Mouse (Mus musculus): ENCODE measurements around the gene 1700022I11Rik.

The 1700022I11Rik gene

DNA sequence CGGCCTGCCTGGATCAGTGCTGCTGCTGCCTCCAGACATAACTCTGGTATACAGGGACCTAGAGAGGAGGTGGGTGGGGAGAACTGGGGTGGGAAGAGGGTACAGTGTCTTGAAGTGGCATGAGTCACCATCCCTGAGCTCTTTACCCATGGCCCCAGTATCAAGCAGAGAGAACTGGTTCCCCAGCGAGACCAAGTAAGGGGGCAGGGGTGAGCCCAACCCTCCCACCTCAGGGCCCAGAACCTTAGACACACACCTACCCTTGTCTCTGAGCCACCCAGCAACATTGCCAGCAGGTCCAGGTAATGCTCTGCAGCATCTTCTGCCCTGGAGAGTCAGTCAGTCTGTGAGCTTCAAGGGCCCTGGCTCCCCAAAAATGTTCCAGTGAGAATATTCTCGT, 35.5 kb downstream of the 1700022I11Rik start:
- no peak for DNase-seq

DNA sequence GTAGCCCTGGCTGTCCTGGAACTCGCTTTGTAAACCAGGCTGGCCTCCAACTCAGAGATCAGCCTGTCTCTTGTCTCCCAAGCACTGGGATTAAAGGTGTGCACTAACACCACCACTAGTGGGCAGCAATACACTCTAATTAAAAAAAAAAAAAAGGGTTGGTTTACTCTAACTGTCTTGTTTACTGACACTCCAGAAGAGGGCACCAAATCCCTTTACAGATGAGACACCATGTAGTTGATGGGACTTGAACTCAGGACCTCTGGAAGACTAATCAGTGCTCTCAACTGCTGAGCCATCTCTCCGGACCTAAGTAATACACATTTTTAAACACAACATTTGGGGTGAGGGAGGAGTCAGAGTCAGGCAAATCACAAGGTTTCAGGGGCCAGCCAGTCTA, 36.4 kb downstream of the 1700022I11Rik start:
- DNase-seq: peak in 1 of 2 experiments; percentile 46

DNA sequence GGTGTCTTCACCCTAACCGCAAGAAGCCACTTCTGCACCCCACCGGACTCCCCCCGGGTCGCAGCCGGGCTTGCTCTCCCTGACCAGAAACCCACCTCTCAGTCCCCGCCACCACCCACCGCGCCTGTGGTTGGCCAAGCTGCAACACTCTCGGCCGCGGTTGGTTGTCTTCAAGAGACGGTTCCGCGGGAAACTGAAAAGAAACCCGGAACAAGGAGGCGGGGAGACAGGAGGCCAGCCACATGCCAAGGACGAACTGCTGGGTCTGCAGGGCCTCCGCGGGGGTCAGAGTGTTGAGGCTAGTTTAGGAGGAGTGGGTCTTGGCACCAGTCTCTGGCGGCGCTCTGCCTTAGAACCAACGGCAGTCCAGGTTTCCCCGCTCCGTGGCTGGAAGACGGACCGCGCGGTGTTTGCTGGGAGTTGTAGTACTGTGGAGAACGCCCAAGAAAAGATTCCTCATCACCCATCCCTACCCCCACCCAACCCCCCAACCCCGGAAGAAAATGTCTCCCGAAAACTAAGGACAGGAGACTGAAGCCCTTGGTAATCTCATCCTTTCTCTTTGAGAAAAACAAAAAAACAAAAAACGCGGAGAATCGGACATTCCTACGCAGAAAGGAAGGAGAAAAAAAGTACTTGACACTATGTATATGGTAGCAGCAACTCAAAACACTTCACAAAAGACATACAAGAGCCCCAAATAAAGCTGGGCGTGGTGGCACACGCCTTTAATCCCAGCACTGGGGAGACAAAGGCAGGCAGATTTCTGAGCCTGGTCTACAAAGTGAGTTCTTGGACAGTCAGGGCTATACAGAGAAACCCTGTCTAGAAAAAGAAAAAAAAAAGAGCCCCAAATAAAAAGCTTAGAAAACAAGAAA, 41.0 kb downstream of the 1700022I11Rik start, which contains the start of gene Fancg:
Fancg (minus strand) TSS at position 346 of the 878 bp plus-strand sequence.
- peak; percentile 85 to 86 for DNase-seq

DNA sequence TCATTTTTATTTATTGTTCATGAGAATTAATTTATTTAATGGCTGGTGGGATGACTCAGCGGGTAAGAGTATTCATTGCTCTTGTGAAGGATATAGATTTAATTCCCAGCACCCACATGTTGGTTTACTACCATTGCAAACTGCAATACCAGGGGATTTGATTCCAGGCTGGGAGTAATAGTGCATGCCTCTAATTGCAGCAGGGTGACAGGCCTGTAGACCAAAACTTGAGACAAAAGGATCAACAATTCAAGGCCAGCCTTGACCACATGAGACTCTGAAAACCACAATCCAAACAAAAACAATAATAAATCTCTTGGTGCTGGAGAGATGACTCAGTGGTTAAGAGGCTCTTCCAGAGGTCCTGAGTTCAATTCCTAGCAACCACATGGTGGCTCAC, 42.7 kb downstream of the 1700022I11Rik start:
- DNase-seq: no peak

DNA sequence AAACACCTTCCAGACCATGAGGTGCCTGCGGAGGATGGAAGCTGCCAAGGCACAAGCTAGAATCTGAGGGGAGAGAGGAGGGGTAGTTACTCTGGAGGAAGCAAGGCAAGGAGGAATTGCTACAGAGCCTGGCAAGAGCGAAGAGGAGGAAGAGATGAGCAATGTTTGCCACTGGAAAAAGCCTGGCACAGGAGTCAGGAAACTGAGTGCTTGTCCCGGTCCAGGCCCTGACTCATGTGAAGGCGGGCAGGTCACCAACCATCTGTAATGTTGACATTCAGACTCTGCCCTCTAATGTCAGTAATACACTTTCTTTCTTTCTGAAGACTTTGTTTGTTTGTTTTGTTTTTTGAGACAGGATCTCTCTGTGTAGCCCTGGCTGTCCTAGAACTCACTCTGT, 48.8 kb downstream of the 1700022I11Rik start:
- no peak for DNase-seq

DNA sequence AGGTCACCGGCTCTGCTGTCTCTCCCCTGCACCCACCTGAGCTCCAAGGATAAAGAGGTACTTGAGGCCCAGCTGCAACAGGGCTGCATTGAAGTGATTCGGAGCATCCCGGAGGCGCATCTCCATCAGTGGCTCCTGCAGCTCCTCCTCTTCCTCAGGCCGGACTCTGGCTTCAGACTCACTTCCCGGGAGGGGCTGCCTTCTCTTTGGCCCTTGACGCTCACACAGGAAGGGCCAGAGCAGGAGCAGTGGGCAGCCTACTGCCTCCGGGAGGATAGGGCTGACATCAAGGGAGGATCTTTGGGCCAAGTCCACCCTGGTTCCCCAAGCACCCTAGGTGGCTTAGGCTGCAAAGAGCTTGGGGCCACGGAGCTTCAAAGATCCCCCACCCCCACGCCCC, 49.8 kb downstream of the 1700022I11Rik start:
- DNase-seq: no peak

DNA sequence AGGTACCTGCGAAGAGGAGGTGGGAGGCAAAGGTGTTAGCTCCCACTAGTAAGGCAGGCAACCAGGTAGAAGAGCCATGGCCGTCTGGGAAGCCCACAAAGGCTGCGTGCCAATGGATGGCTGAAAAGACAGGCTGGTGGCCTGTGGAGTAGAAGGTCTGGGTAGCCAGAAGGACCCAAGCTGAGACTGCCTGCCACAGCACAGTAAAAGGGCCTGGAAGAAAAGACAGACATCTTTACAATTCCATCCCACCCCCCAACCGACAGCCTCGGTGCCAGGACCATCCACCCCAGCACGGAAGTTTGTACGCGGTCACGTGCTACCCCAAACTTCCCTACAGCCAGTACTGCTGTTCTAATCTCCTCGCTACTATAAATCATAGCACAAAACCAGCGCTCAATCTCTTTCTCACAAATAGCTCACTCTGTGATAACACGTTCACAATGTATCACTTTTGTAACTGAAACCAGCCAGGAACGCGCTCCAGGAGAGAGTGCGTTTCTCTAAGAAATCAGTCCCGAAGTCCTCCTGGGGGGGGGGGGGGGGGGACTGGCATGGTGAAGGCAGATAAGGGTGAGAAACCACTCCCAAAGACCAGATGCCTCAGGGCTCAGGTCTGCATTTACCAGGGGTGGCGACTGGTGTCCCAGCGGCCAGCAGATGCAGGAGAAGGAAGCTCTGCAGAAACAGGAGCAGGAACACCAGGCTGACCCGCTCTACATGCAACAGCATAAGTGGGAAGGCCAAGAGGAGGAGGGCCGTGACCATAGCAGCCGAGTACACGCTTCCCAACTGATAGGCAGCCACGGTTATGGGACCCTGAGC, 50.4 kb downstream of the 1700022I11Rik start:
- no peak for DNase-seq

DNA sequence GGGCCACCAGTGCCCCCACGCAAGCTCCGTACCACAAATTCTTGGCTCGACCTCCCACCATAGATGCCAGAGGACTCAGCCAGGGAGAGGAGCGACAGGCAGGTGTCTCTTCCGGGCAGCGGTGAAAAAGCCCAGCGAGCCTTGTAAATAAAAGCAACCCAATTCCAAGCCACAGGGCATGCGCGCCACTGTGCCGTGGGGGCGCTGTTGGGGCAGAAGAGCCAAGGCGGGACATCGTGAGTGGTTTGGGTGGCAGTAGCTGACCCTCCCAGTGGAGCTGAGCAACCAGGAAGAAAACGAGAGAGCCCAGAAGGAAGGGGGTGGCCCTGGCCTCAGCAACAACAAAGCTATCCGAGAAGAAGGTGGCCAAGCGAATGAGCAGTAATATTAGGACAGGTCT, 51.5 kb downstream of the 1700022I11Rik start:
- DNase-seq: no peak

DNA sequence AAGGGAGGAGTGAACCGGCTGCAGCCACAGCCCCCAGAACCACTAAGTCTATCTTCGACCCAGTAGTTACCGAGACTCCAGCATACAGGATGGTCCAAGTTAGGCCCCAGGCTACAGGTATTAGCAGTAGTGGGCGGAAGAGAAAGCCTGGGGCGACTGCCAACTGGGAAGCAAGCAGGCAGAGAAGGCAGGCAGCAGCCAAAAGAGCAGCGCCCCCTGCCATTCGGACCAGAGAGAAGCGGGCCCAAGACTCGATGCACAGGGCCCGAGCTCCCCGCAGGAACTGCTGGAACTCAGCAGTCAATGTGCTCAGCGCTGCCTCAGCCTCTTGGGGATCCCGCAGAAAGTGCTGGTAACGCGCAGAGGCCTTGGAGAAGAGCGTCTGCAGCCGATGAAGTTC, 51.9 kb downstream of the 1700022I11Rik start:
- no peak for DNase-seq

DNA sequence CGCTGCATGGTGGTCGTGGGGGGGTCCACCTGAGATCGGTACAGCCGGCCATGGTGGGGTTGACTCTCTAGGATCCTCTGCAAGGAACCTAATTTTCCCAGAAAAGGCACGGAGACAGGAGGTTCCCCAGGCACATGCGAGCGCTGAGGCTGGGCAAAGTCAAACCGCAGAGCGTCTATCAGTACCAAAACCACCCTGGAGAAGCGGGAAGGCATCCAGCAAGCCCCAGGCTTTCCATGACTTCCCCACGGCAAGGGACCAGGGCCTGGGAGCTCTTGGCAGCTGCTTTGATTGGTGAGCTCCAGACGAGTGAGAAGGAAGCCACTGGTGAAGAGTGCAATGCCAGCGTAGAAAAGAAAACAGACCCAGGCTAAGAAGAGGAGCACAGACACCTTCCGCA, 55.3 kb downstream of the 1700022I11Rik start:
- DNase-seq: no peak

DNA sequence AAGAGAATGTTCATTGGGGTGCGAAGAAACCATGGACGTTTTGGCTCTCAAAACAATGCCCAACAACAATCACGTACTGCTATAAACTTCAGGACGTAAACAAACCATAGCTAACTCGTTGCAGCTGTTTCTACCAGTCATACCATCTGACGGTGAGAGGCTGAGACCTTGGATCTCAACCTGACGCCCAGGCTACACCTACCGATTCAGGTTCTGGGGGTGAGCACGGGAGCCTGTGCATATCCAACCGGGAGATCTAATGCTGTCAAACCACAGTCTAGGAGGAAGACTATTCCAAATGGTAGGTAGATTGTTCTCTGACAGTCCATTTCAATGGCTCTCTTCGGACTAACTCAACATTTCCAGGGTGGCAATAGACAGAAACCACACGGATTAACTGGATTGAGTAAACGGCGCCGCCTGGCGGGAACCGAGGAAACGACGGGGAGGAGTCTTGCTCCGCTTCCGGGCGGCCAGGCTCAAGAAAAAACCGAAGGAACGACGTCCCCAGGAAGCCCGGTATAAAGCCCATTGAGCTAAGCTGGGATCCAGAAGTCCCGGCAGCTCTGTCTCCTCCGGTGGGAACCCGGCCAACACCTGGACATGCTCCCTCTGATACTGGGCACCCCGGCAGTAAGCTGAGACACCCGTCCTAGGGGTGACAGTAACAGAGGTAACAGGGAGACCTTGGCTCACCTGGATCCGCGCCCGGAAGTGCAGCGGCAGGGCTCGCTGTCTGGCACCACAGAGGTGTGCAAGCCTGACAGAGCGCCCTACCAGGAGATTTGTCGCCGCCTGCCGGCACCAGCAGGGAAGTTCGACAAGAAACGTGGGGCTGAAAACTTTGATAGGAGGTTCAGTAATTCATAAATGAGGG, 55.9 kb downstream of the 1700022I11Rik start, which contains the start of gene Pigo:
Pigo (minus strand) TSS at position 736 of the 877 bp plus-strand sequence.
- DNase-seq: peak; percentile 92 to 94

DNA sequence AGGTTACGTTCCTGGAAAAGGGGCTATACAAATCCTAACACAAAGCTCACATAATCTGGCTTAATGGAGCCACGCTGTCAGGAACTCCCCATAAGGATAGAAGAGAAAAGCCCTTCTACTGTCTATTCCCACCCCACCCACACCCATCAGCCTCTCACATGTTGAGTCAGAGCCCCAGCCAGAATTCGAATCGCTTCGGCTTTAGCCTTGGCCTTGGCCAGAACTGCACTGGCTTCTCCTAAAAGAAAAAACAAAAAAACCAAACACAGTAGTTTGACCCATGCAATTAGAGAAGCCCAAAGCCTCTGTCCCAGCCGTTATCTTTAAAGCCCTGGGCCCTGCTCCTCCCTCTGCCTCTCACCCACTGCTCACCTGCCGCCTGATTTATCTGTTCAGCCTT, 59.7 kb downstream of the 1700022I11Rik start:
- no peak for DNase-seq

DNA sequence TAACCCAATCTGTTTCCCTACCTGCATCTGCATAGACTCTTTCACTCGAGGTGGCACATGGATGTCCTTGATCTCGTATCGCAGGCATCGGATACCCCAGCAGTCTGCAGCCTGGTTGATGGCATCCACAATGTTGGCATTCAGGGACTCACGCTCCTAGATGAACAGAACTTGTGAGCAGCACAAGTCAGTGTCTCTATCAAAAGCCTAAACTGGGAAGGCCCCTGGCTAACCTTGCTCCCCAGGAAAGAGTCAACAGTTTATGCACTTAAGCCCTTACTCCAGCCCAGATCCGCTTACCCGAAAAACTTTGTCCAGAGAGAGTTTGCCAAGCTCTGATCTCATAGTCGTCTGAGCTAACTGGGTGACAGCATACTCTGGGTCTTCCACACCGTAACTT, 60.3 kb downstream of the 1700022I11Rik start:
- no peak for DNase-seq

DNA sequence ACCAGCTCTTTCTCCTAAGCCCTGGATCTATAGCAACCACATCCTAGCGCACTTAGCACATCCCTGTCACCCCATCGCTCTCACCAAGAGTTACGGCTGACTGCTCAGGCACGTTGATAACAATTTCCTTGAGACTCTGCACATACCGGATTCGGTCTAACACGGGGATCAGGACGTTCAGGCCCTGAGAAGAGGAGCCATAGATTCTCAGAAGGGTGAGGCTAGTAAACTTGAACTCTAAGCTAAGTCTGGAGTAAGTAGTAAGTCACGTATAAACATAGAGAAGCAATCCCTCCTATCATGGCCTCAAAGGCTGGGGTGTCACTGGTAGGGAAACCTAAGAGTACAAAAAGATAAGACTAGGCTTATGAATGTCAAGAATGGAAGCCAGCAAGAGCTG, 60.9 kb downstream of the 1700022I11Rik start:
- no peak for DNase-seq

DNA sequence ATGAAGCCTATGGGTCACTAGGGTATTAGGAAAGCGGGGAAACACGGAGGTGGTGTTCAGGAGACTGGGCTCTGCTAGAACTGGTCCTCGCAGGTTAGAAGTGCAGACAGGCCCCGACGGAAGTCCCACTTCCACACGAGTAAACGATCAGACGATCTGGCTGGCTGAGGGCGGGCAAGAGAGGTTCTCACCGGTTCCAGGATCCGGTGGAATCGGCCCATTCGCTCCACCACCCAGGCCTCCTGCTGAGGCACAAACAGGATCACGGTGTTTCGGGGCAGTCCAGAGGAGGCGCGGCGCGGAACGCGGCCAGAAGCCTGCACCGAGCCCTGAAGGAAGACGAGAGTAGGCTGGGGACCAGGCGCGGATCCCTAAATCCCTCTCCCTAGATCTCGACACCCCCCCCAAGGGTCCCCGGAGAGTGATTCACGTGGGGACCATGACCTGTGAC, 61.4 kb downstream of the 1700022I11Rik start:
- DNase-seq: no peak

DNA sequence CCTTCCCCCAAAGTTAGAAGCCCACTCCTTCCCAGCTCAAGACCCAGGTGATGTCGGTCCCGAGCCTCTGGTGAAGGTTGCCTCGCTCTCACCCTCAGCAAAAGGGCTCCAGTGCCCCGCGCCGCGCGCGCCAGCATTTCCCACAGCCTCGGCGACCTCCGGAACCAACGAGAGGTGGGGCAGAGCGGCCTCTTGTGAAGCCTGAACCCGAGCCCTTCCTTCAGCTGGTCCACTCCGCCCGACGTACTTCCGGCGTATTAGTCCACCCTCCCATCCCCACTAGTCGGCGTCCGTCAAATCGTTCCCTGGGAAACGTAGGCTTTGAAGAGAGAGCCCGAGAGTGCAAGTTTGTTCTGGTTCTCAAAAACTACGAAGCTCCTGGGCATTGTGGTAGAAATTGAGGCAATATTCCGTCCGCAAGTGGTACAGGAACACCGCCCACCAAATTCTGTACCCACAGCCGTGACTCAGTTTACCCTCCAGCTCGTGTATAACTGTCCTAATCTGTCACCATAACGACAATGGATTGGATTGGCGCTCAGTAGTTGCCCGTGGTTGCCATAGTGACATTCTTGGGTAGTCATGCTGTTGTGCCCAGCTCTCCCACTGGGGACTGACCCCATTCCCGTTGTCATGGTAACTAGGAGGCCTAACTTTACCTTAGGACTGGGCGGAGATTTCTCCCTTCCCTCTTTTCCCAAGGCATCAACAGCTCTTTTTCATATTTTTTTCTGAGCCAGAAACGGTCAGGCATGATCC, 62.0 kb downstream of the 1700022I11Rik start, which contains the start of gene Stoml2:
Stoml2 (minus strand) TSS at position 474 of the 759 bp plus-strand sequence.
- peak; percentile 93 to 95 for DNase-seq

DNA sequence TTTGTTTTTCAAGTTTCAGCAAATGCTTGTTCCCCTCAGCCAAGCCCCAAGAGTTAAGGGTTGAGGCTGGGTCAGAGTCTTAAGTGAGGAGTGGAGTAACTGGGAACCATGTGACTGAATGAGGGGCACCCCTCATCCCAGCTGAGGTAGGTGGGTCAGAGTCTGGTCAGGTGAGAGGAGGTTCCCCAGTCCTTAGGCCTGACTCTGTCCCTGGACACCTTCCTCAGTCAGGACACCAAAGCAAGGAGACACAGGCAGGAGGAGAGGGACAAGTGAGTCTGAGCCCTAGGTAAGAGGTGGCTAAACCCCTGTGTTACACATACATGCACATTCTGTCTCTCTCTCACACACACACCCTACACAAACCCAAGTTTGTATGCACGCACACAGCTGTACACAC, 63.1 kb downstream of the 1700022I11Rik start:
- no peak for DNase-seq

All from lung, adult 18-20 months (tissue).